In the genomic region with DNA sequence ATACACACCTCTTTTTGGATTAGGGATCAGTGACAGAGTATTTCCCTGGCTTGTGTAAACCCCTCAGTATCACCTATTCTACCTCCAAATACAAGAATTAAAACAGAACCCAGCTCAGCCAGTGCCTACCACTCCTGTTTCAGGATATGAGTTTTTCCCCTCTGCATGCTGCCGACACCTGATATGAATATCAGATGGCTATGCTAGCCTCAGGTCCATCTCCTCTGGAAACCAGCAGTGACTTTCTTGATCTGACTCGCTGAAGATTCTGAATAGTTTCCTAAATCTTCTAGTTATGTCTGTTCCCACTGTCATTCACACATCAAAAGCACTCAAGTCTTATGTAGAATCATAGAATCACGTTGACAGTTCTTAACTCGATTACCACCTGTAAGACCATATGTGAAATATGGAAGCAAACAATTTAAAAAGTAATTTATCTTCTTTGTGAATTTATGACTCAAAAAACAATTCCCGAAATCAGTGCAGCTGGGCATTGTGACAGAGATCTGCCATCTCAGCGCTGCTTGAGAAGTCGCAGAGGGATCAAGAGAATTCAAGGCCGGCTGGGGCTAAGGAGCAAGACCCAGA, we compare ENCODE assay signal across 9 mouse cellular contexts. TPM values are rescaled to one million over a fixed set of nuclear protein-coding genes. Genes with fewer than 3 reads are reported as not detected.
A peak's percentile ranks its signal among the peaks of the same experiment; 100 is the strongest.
DNase-seq lines count a peak whose midpoint lies in the region; ATAC-seq and TF ChIP-seq lines count a peak whose summit lies in the region.
"Had no signal": no experiment of that assay in that cellular context is flagged by ENCODE, and none has a peak within 500 bp of the region (broad histone marks: within the 10 kb centered on the region; RNA-seq: fewer than 3 reads in every experiment).

No protein-coding gene starts in this region.

- no peaks in the 10 kb centered on the region for H3K27me3 ChIP-seq in heart, adult 2 months (ENCODE audit: control insufficient read depth, insufficient read depth, low read length)
- H3K27me3 ChIP-seq in testis, adult 2 months (ENCODE audit: control insufficient read depth, insufficient read depth, low read length) = no peaks in the 10 kb centered on the region
- no peaks in the 10 kb centered on the region for H3K27me3 ChIP-seq in limb, embryonic 15.5 days
- no peaks in the 10 kb centered on the region for H3K27me3 ChIP-seq in stomach, embryonic 16.5 days (ENCODE audit: control insufficient read depth, insufficient read depth, low read length)

- H3K4me1 ChIP-seq in heart, adult 2 months (ENCODE audit: control insufficient read depth, insufficient read depth, low read length) = no peaks in the 10 kb centered on the region; the same call in 1 of the 2 replicates
- peaks cover 15% of the 10 kb centered on the region for H3K4me1 ChIP-seq in testis, adult 2 months (ENCODE audit: control insufficient read depth, insufficient read depth, low read length)
- H3K4me1 ChIP-seq in limb, embryonic 15.5 days = peaks cover 2% of the 10 kb centered on the region; the same call in 1 of the 2 replicates
- H3K4me1 ChIP-seq in stomach, embryonic 16.5 days (ENCODE audit: control insufficient read depth, insufficient read depth, low read length) = peaks cover 5% of the 10 kb centered on the region; the same call in 1 of the 2 replicates

- TF ChIP-seq POLR2A in heart, adult 2 months (IDR thresholded peaks at IDR 0.05; ENCODE audit: insufficient read depth, low read depth, low read length) = no peak
- no peak for TF ChIP-seq POLR2A in testis, adult 2 months (IDR thresholded peaks at IDR 0.05; ENCODE audit: control insufficient read depth, low read depth, low read length)

- peak overlapping the region; percentile 66; the same call in 1 of the 2 replicates for H3K4me3 ChIP-seq in heart, adult 2 months
- no peak overlapping the region; the same call in 1 of the 2 replicates for H3K4me3 ChIP-seq in testis, adult 2 months (ENCODE audit: control insufficient read depth, low read depth, low read length)
- peak overlapping the region; percentile 53 for H3K4me3 ChIP-seq in limb, embryonic 15.5 days
- peak overlapping the region; percentile 61 for H3K4me3 ChIP-seq in stomach, embryonic 16.5 days (replicated peaks; ENCODE audit: low read length)

- intact Hi-C loops in heart, adult 2 months (cut with DNase I) = loop anchor here (5.0 kb wide), 1 partner anchor 266 kb away; the partner anchor contains the start of gene Dip2b
- intact Hi-C loops in heart, postnatal 10 days (cut with DNase I) = no loop called here

- H3K9ac ChIP-seq in heart, adult 2 months (ENCODE audit: low read depth, low read length) = peak overlapping the region; percentile 76
- no peak overlapping the region for H3K9ac ChIP-seq in limb, embryonic 15.5 days
- H3K9ac ChIP-seq in stomach, embryonic 16.5 days (ENCODE audit: low read length) = no peak overlapping the region

- peak in 1 of 2 experiments; percentile 40 for DNase-seq in heart, adult 2 months
- DNase-seq in heart, postnatal 10 days = no peak
- no peak for DNase-seq in testis, postnatal 10 days (ENCODE audit: low spot score)
- no peak for DNase-seq in right cerebral cortex, postnatal 4 days

- 49% methylated on average over 8 of the region's 8 CpGs for WGBS in heart, adult 2 months
- WGBS in limb, embryonic 15.5 days = 60% methylated on average over 8 of the region's 8 CpGs
- 43% methylated on average over 8 of the region's 8 CpGs for WGBS in stomach, embryonic 16.5 days

- no peaks in the 10 kb centered on the region for H3K79me2 ChIP-seq in heart, adult 2 months (replicated peaks; ENCODE audit: control insufficient read depth, insufficient read depth, low read length)

- peak overlapping the region; percentile 91 for H3K27ac ChIP-seq in heart, adult 2 months
- peak overlapping the region; percentile 87; the same call in 1 of the 2 replicates for H3K27ac ChIP-seq in testis, adult 2 months (ENCODE audit: control insufficient read depth, insufficient read depth, low read depth, low read length)
- H3K27ac ChIP-seq in limb, embryonic 15.5 days = no peak overlapping the region
- H3K27ac ChIP-seq in stomach, embryonic 16.5 days (ENCODE audit: low read length) = peak overlapping the region; percentile 94; the same call in 1 of the 2 replicates

- peaks cover 3% of the 10 kb centered on the region for H3K36me3 ChIP-seq in heart, adult 2 months (ENCODE audit: control insufficient read depth, insufficient read depth, low read length)
- no peaks in the 10 kb centered on the region for H3K36me3 ChIP-seq in testis, adult 2 months (ENCODE audit: control insufficient read depth, insufficient read depth, low read length)
- no peaks in the 10 kb centered on the region for H3K36me3 ChIP-seq in limb, embryonic 15.5 days
- H3K36me3 ChIP-seq in stomach, embryonic 16.5 days (ENCODE audit: control insufficient read depth, insufficient read depth, low read length) = no peaks in the 10 kb centered on the region

- no peaks in the 10 kb centered on the region for H3K9me3 ChIP-seq in limb, embryonic 15.5 days
- H3K9me3 ChIP-seq in stomach, embryonic 16.5 days (replicated peaks; ENCODE audit: control insufficient read depth, low read length) = no peaks in the 10 kb centered on the region

- TF ChIP-seq CTCF in heart, adult 2 months (IDR thresholded peaks at IDR 0.05) = no peak
- TF ChIP-seq CTCF in testis, adult 2 months (IDR thresholded peaks at IDR 0.05; ENCODE audit: control insufficient read depth, insufficient read depth, insufficient replicate concordance, low read depth, low read length) = no peak

- TF ChIP-seq EP300 in heart, adult 2 months (IDR thresholded peaks at IDR 0.05; ENCODE audit: insufficient read depth, low read depth, low read length) = no peak

- H3K4me2 ChIP-seq in limb, embryonic 15.5 days = peak overlapping the region; percentile 76
- H3K4me2 ChIP-seq in stomach, embryonic 16.5 days (ENCODE audit: low read depth, low read length) = peak overlapping the region; percentile 84

- no peak for ATAC-seq in limb, embryonic 15.5 days (ENCODE audit: insufficient number of reproducible peaks, low FRiP score, low TSS enrichment, low read depth)
- ATAC-seq in stomach, embryonic 16.5 days (ENCODE audit: insufficient read depth, low FRiP score) = no peak
- no peak for ATAC-seq in frontal cortex, adult (ENCODE audit: low TSS enrichment)

RNA-seq across cellular contexts. Expression of gene Mettl7a1, which starts 0.4 kb away (rescaled TPM):
- 10 to 100 TPM; 44.8 to 56.4 TPM for total RNA-seq in heart, adult 2 months (2021)
- polyA plus RNA-seq in heart, adult 2 months (2012; rRNA removed) = 43.0 and 47.6 TPM in 2 replicates
- 10 to 100 TPM; 19.6 to 22.9 TPM for total RNA-seq in heart, postnatal 10 days (2021)
- 5.0 TPM in 2 replicates for polyA plus RNA-seq in testis, adult 2 months (2012; rRNA removed)
- 4.8 and 6.3 TPM in 2 replicates for polyA plus RNA-seq in limb, embryonic 15.5 days (2015; fragmentation: Nextera tagmentation; extraction: Ambion mirVana)
- polyA plus RNA-seq in stomach, embryonic 16.5 days (2015; fragmentation: Nextera tagmentation; extraction: Ambion mirVana) = 9.8 and 10.9 TPM in 2 replicates

RNA-seq across cellular contexts. Expression of gene Tmprss12, which starts 22.9 kb away (rescaled TPM):
- not detected for total RNA-seq in heart, adult 2 months (2021)
- polyA plus RNA-seq in heart, adult 2 months (2012; rRNA removed) = not detected in 2 replicates
- not detected for total RNA-seq in heart, postnatal 10 days (2021)
- polyA plus RNA-seq in testis, adult 2 months (2012; rRNA removed) = 27.5 and 36.5 TPM in 2 replicates
- not detected in 2 replicates for polyA plus RNA-seq in limb, embryonic 15.5 days (2015; fragmentation: Nextera tagmentation; extraction: Ambion mirVana)
- 0.30 and 0.49 TPM in 2 replicates for polyA plus RNA-seq in stomach, embryonic 16.5 days (2015; fragmentation: Nextera tagmentation; extraction: Ambion mirVana)
- total RNA-seq: monocyte, adult 5-6 weeks had no signal

RNA-seq across cellular contexts. Expression of gene Mettl7a3, which starts 31.2 kb away (rescaled TPM):
- total RNA-seq in heart, adult 2 months (2021) = under 1 TPM in 1 of 2 experiments, not detected in 1; 0.27 TPM
- 0.21 TPM in 1 of 2 replicates, not detected in the other for polyA plus RNA-seq in heart, adult 2 months (2012; rRNA removed)
- not detected for total RNA-seq in heart, postnatal 10 days (2021)
- not detected in 2 replicates for polyA plus RNA-seq in testis, adult 2 months (2012; rRNA removed)
- polyA plus RNA-seq in limb, embryonic 15.5 days (2015; fragmentation: Nextera tagmentation; extraction: Ambion mirVana) = 0.35 and 0.71 TPM in 2 replicates
- not detected in 2 replicates for polyA plus RNA-seq in stomach, embryonic 16.5 days (2015; fragmentation: Nextera tagmentation; extraction: Ambion mirVana)
- total RNA-seq: monocyte, adult 5-6 weeks had no signal

RNA-seq across cellular contexts. Expression of gene Methig1, which starts 49.4 kb away (rescaled TPM):
- under 1 TPM in 1 of 2 experiments, not detected in 1; 0.34 TPM for total RNA-seq in heart, adult 2 months (2021)
- not detected in 2 replicates for polyA plus RNA-seq in heart, adult 2 months (2012; rRNA removed)
- total RNA-seq in heart, postnatal 10 days (2021) = not detected
- polyA plus RNA-seq in testis, adult 2 months (2012; rRNA removed) = not detected in 2 replicates
- polyA plus RNA-seq in limb, embryonic 15.5 days (2015; fragmentation: Nextera tagmentation; extraction: Ambion mirVana) = not detected in 2 replicates
- 0.09 TPM in 1 of 2 replicates, not detected in the other for polyA plus RNA-seq in stomach, embryonic 16.5 days (2015; fragmentation: Nextera tagmentation; extraction: Ambion mirVana)
- total RNA-seq: monocyte, adult 5-6 weeks had no signal

RNA-seq across cellular contexts. Expression of gene Mettl7a2, which starts 49.5 kb away (rescaled TPM):
- 1 to 10 TPM in 1 of 2 experiments, under 1 TPM in 1; 0.75 to 1.5 TPM for total RNA-seq in heart, adult 2 months (2021)
- not detected in 2 replicates for polyA plus RNA-seq in heart, adult 2 months (2012; rRNA removed)
- under 1 TPM; 0.45 to 0.53 TPM for total RNA-seq in heart, postnatal 10 days (2021)
- not detected in 2 replicates for polyA plus RNA-seq in testis, adult 2 months (2012; rRNA removed)
- polyA plus RNA-seq in limb, embryonic 15.5 days (2015; fragmentation: Nextera tagmentation; extraction: Ambion mirVana) = not detected in 2 replicates
- polyA plus RNA-seq in stomach, embryonic 16.5 days (2015; fragmentation: Nextera tagmentation; extraction: Ambion mirVana) = not detected in 2 replicates
- total RNA-seq: monocyte, adult 5-6 weeks had no signal

Comparison
In these comparisons a context has a peak if more than half of its experiments do, and no peak if none do; other contexts are left out.
1. RNA of gene Tmprss12, which starts 22.9 kb away (polyA plus RNA-seq): 27.5 to 36.5 TPM in testis, adult 2 months; 0.30 to 0.49 TPM in stomach, embryonic 16.5 days, not detected in heart, adult 2 months and not detected in limb, embryonic 15.5 days; every median in the first group is over 10 times any median in the second.